9 mouse cellular contexts compared by ENCODE assay signal in genomic region chr2:35539276-35539972, GRCm38 (mm10). TPM values are rescaled to one million over a fixed set of nuclear protein-coding genes. Genes with fewer than 3 reads are reported as not detected.
DNase-seq lines count a peak whose midpoint lies in the region; ATAC-seq lines count a peak whose summit lies in the region.
"Had no signal": no experiment of that assay in that cellular context is flagged by ENCODE, and none has a peak within 500 bp of the region (broad histone marks: within the 10 kb centered on the region; RNA-seq: fewer than 3 reads in every experiment).

No protein-coding gene starts in this region.

- no peaks in the 10 kb centered on the region for H3K9me3 ChIP-seq in heart, embryonic 15.5 days (replicated peaks)
- no peaks in the 10 kb centered on the region for H3K9me3 ChIP-seq in liver, embryonic 12.5 days (replicated peaks)
- no peaks in the 10 kb centered on the region for H3K9me3 ChIP-seq in neural tube, embryonic 13.5 days

- H3K9ac ChIP-seq in heart, embryonic 15.5 days, result no peak overlapping the region
- no peak overlapping the region for H3K9ac ChIP-seq in liver, embryonic 12.5 days
- H3K9ac ChIP-seq in neural tube, embryonic 13.5 days, result no peak overlapping the region

- peak; percentile 77 for DNase-seq in CD4-positive helper T cell, adult 2 months (ENCODE audit: low read depth, low spot score)
- peak; percentile 87 for DNase-seq in brain, adult 2 months (ENCODE audit: low read depth, low spot score)
- peak; percentile 86 for DNase-seq in kidney, postnatal 14 days
- DNase-seq in telencephalon, adult 2 months (ENCODE audit: low read depth, low spot score), result peak; percentile 47

- WGBS in heart, embryonic 15.5 days, result 12% methylated on average over 13 of the region's 13 CpGs
- 14% methylated on average over 13 of the region's 13 CpGs for whole genome bisulfite sequencing in liver, embryonic 12.5 days (ENCODE audit: insufficient replicate concordance)
- 6% methylated on average over 13 of the region's 13 CpGs for WGBS in neural tube, embryonic 13.5 days

- H3K27me3 ChIP-seq in heart, embryonic 15.5 days, result no peaks in the 10 kb centered on the region
- H3K27me3 ChIP-seq in liver, embryonic 12.5 days (replicated peaks), result no peaks in the 10 kb centered on the region
- no peaks in the 10 kb centered on the region for H3K27me3 ChIP-seq in neural tube, embryonic 13.5 days

- H3K4me2 ChIP-seq in heart, embryonic 15.5 days, result no peak overlapping the region
- H3K4me2 ChIP-seq in liver, embryonic 12.5 days, result no peak overlapping the region
- no peak overlapping the region for H3K4me2 ChIP-seq in neural tube, embryonic 13.5 days

- H3K36me3 ChIP-seq in heart, embryonic 15.5 days, result no peaks in the 10 kb centered on the region
- H3K36me3 ChIP-seq in liver, embryonic 12.5 days, result no peaks in the 10 kb centered on the region
- no peaks in the 10 kb centered on the region for H3K36me3 ChIP-seq in neural tube, embryonic 13.5 days

- H3K27ac ChIP-seq in heart, embryonic 15.5 days, result peak overlapping the region; percentile 66; the same call in 1 of the 2 replicates
- H3K27ac ChIP-seq in liver, embryonic 12.5 days, result no peak overlapping the region
- H3K27ac ChIP-seq in neural tube, embryonic 13.5 days (replicated peaks), result no peak overlapping the region

- peak; percentile 77; the same call in 1 of the 2 replicates for ATAC-seq in erythroblast, adult 5-6 weeks (replicated peaks; ENCODE audit: low FRiP score, poor library complexity, severe bottlenecking)
- ATAC-seq in heart, embryonic 15.5 days (replicated peaks; ENCODE audit: insufficient number of reproducible peaks, insufficient read depth, low FRiP score, low read depth), result 0 out of 2 replicates have a peak, but pooled peaks have one; percentile 32
- ATAC-seq in liver, embryonic 12.5 days, result peak; percentile 18; the same call in 1 of the 2 replicates
- 0 out of 2 replicates have a peak, but pooled peaks have one; percentile 59 for ATAC-seq in neural tube, embryonic 13.5 days (ENCODE audit: low read depth)

- H3K4me1 ChIP-seq in heart, embryonic 15.5 days (replicated peaks), result peaks cover 16% of the 10 kb centered on the region
- peaks cover 17% of the 10 kb centered on the region for H3K4me1 ChIP-seq in liver, embryonic 12.5 days
- H3K4me1 ChIP-seq in neural tube, embryonic 13.5 days (replicated peaks), result 0 out of 2 replicates have a peak, but pooled peaks cover 5% of the 10 kb centered on the region

- H3K4me3 ChIP-seq in heart, embryonic 15.5 days, result no peak overlapping the region
- H3K4me3 ChIP-seq in liver, embryonic 12.5 days, result no peak overlapping the region
- no peak overlapping the region for H3K4me3 ChIP-seq in neural tube, embryonic 13.5 days
- H3K4me3 ChIP-seq: erythroblast, embryonic 14.5 days had no signal

RNA-seq across cellular contexts. Expression of gene Dab2ip, which starts 18.6 kb away (rescaled TPM):
- 0.19 and 2.3 TPM in 2 replicates for total RNA-seq in erythroblast, adult 5-6 weeks (2015; ENCODE audit: low replicate concordance)
- total RNA-seq in erythroblast, adult 5-6 weeks (2017; ENCODE audit: low replicate concordance), result 1.4 and 2.2 TPM in 2 replicates
- 44.0 and 46.9 TPM in 2 replicates for polyA plus RNA-seq in heart, embryonic 15.5 days (2015; fragmentation: Nextera tagmentation; extraction: Ambion mirVana)
- polyA plus RNA-seq in liver, embryonic 12.5 days (2016; fragmentation: Nextera tagmentation; extraction: Ambion mirVana), result 8.6 and 13.1 TPM in 2 replicates
- polyA plus RNA-seq in neural tube, embryonic 13.5 days (2015; fragmentation: Nextera tagmentation; extraction: Ambion mirVana), result 55.4 and 67.4 TPM in 2 replicates

Comparison
In these comparisons a context has a peak if more than half of its experiments do, and no peak if none do; other contexts are left out.
1. ATAC-seq: peak in every context shown above with its lines; median percentile 77 in erythroblast, adult 5-6 weeks; 59 in neural tube, embryonic 13.5 days; 32 in heart, embryonic 15.5 days; 18 in liver, embryonic 12.5 days.